Mouse (Mus musculus) layer of hippocampus, postnatal 25 days (tissue): ENCODE measurements around the gene Commd3. TPM values are rescaled to one million over a fixed set of nuclear protein-coding genes. Genes with fewer than 3 reads are reported as not detected.

Experiments used
- DNase-seq, 2 experiments: peaks; one replicate each; pipeline ENCODE4 v3.0.0; 2022; ENCODE audit warnings: mixed read lengths in 2 of 2, low spot score in 1 of 2; ENCODE audit errors: extremely low spot score in 1 of 2
- total RNA-seq, 2 experiments: library from RNA; stranded (reverse); gene quantifications; 2 replicates each; pipeline ENCODE4 v1.2.3; 2021

Commd3 gene
- total RNA-seq, result 100 to 1,000 TPM; 104 to 110 TPM

DNA sequence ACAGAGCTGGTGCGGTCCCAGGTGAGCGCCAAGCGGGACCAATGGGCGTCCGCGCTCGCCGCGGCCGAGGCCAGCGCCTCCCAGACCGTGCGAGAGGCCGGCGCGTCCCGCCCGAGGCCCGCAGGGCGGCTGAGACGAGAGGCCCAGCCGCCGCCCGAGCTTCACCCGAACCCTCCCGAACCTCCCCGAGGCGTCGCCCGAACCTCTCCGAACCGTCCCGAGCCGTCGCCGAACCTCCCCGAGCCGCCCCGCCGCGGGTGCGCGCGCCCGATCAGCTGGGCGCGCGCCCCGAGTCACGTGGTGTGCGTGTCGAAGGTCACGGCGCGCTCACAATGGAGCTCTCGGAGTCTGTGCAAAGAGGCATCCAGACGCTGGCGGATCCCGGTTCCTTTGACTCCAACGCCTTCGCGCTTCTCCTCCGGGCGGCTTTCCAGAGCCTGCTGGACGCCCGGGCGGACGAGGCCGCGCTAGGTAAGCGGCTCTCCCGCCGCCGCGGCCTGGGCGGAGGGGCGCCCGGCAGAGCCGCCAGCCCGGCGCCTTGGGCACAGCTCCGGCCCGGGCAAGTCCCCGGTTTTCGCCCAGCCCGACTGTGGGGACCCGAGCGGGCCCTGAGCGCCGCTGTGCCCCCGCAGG is at the start of gene Commd3:
Gene Commd3 (plus strand): TSS at position 252 of the 633 bp plus-strand sequence.
- peak; percentile 97 to 100 for DNase-seq

DNA sequence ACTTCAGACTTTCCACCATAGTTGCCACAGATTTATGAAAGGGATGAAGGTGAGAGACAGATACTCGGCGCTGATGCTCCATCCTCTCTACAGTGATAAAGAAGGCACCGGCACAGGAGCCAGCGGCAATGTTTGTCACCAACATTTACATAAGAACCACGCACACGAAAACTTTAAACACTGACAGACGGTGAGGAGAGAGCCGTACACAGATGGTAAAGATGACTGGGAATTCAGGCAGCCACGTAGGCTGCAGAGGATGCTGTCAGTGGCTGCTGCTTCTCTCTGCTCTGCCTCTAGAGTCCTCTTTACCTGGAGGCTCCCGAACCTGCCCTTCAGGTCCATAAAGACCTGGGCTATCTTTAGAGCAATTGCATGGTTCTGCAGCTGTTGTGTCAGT is 49.0 kb upstream of the Commd3 start:
- DNase-seq, result no peak

DNA sequence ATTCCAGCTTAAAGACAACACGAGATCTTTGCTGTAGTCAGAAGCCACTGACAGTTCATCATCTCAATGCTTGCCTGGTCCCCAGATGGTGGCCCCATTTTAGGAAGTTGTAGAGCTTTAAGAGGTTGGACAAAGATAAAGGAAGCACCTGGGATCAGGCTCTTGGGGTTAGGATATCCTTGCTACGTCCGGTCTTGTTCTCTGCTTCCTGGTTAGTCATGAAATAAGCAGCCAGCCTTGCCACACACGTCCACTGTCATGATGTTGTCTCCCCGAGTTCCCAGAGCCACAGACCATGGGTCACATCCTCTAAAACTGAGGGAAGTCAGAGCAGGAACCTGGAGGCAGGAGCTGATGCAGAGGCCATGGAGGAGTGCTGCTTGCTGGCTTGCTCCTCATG is 41.6 kb upstream of the Commd3 start:
- DNase-seq, result no peak

DNA sequence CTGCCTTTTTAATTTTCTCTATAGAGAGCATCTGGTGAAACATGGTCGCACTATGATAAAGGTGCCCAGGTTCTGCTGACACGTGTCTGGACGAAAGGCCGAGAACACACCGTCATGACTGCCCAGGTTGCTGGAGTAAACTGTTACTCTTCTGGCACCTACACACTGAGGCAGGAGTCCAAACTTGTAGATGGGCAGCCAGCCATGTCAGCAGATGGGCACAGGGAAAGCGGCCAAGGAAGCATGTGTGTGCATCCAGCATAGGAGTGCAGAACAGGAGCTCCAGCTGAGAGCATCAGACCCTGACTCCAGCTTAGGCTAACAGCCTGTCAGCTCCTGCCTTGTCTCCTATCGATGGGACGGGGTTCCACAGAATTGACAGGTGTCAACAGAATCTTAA is 37.1 kb upstream of the Commd3 start:
- peak; percentile 79 to 81 for DNase-seq

DNA sequence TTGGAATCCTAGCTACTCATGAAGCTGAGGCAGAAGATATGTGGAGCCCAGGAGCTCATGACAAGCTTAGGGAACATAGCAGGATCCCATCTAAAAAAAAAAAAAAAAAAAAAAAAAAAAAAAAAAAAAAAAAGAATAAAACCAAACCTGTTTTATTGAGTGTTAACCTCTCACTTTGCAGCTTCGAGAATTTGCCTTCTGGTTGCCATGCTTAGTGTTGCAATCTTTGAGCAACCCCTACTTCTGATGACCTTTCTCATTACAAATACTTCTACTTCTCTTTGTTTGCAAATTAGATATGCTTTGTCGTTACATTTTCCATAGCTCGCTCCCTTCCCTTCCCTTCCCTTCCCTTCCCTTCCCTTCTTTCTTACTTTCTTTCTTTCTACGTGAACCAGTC is 23.6 kb upstream of the Commd3 start:
- no peak for DNase-seq

DNA sequence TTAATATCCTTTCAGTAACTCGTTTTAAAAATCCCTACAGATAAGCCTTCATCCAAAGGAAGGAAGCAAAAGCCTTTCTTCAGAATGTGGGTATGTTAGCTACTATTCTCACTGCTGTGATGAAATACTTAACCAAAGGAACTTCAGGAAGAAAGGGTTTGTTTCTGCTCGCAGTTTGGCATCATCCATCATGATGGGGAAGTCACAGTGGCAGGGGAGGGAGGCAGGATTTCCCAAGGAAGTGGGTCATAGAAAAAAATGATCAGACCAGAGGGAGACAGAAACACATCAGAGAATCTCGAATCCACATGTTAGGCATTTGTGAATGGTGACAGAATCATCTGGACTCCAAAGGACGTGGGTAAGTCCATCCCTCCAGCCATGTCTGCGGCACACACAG is 17.4 kb upstream of the Commd3 start:
- no peak for DNase-seq

DNA sequence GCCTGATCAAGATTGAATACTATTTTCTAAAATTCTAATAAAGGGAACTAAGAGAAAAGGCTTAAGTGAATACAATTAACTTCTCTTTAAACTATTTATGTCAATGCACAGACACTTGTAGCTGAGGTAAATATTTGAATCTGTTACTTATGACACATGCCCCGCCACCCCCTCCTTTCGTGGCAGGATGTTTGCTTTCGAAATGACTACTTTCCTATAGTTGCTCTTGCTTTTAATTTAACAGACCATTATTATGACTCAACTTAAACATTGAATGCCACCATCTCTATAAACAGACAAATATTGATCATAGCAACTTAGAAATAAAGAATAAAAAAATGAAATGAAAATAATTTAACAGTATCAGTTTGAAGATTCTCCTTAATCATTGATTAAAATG is 8.2 kb upstream of the Commd3 start:
- DNase-seq, result no peak

DNA sequence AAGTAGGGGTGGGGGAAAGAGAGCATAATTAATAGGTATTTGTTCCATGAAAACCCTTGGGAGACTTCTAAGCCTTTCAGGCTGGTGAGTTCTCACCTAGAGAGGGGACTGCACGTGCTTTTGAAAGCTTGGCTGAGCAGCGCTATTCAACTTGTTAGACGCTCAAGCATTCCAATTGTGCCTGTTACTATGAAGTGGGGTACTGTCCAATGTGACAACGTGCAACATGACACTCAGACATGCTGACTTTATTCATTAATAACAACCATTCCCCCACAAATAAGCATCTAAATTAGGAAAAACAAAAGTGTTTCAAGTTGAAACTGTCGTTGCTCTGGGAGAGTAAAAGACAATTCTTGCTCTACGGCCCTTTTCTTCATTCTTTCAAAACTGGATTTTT is 1.1 kb upstream of the Commd3 start:
- DNase-seq, result no peak

DNA sequence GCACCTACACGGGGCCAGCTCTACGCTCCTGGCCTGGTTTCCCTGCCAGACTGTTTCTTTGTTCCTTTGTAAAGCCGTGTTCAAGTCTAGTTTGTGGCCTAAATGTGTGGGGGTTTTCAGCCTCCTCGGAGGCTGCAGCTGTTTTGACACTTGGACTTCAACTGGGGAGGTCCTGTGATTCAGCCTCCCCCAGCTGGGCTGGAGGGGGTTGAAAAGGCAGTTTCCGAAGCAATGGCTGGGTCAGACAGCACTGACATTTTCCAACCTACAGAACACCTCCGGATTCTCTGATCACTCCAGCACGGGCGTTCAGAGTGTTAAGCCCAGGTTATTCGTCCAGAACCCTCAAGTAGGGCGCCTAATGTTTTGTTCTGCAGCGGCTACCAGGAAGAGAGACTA is 581 bp downstream of the Commd3 start:
- DNase-seq, result no peak

DNA sequence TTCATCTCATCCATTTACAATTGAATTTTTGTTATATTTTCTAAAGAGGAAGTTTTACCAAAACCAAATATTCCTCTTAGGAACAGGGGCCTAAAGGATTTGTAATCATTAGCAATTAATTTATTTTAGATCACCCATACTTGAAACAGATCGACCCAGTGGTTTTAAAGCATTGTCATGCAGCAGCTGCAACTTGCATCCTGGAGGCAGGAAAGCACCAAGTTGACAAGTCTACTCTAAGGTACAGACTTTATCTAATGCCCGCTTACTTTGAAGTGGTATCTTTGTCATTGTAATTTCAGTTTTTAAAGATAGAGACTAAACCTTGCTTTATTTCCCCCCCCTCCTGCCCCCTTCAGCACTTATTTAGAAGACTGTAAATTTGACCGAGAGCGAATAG is 1.6 kb downstream of the Commd3 start:
- DNase-seq, result no peak

DNA sequence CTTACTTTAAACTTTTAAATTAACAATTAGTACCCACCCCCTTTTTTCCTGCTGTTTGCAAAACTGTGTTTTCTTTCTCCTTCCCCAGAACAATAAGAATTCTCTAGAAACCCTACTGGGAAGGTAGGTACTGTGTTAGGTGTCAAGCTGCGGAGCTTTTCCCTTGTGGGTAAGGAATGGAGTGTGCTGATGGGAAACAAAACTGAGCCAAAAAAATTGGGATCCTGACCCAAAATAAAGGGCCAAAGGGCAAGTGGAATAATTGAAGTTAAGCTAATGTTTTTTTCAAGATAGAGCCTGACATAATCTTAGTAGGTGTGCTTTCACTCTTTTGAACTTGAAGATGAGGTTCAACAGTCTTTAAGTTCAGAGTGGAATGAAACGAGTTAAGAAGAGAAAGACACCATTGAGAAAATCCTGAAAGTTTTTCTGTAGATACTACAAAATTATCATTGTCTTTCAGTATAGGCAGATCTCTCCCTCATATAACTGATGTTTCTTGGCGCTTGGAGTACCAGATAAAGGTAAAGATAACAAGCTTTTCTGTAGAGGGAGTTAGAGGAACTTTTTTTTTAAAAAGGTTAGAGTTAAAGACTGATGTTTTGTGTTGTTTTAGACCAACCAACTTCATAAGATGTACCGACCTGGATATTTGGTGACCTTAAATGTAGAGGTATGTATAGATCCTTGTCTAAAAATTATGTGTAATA is 2.2 kb downstream of the Commd3 start:
- DNase-seq, result no peak

DNA sequence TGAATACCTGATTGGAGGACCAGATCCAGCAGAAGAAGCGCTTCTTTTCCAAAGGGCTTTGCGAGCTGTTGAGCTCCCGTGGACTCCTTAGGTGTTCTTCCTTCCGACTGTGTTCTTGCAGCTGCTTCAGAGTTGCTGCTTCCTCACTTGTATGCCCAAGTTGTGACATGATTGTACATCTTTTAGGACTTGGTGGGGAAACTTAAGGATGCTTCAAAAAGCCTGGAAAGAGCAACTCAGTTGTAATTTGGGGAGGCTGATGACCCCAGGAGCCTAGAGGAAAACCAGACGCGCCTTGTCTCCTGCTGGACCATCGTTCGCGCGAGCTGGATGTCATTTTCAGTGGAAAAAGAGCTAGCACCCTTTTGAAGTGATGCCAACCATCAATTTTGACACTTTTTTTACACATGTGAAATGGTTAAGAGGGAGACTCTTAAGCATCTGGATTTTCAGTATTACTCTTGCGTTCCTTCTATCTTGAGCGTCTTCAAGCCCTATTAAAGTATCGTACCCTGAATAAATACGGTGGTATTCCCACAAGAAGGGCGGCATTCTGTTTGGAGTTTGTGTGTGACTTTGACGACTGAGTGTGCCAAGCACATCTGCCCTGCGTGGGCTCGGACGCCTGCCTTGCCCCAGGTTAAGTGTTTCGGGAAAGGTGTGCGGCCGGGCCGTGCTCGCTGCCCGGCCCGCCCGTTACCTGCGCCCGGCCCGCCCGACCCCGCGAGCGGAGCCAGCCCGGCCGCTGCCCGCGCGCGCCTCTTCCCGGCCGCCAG is 3.7 kb downstream of the Commd3 start:
- DNase-seq, result no peak

DNA sequence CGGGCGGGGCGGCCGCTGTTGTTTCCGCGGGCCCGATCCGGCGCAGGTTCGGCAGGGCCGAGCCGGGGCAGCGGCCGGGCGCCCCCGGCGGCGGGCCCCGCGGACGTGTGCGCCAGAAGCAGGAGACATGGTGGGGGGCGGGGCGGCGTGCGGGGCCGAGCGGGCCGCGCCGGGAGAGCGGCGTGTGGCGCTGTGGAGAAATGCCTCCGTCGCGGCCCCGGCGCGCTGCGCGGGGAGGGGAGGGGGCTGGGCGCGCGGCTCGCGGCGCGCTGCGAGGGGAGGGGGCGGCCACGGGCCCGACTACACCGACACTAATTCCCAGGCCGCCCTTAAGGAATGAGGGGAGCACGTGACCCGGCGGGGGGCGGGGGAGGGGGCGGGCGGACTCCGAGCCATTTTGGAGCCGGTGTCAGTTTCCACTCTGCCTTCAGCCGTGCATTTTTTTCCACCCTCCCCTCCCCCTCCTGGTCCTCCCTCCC is 4.3 kb downstream of the Commd3 start:
- peak; percentile 59 to 64 for DNase-seq

DNA sequence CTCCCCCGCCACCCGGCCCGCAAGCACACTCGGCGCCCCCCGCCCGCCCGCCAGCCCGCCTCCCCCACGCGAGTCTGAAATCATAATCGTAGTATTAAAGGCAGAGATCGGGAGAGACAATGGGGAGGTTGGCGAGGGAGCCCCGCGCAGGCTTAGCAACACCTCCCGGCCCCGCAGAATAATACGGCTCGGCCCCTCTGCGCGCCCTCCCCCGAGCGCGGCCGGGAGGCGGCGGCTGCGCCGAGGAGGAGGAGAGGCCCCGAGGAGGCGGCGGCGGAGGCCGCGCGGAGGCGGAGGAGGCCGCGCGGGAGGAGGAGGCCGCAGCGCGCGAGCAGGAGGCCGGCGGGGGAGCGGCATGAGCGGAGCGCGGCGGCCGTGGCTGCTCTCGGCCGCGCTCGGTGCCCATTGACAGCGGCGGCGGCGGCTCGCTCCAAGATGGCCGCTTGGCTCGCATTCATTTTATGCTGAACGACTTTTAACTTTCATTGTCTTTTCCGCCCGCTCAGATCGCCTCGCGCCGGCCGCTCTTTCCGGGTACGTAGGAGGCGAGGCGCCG is 4.8 kb downstream of the Commd3 start, which contains the start of gene Bmi1:
Gene Bmi1 (plus strand): TSS at position 83 of the 556 bp plus-strand sequence.
- DNase-seq, result peak; percentile 43 to 67

DNA sequence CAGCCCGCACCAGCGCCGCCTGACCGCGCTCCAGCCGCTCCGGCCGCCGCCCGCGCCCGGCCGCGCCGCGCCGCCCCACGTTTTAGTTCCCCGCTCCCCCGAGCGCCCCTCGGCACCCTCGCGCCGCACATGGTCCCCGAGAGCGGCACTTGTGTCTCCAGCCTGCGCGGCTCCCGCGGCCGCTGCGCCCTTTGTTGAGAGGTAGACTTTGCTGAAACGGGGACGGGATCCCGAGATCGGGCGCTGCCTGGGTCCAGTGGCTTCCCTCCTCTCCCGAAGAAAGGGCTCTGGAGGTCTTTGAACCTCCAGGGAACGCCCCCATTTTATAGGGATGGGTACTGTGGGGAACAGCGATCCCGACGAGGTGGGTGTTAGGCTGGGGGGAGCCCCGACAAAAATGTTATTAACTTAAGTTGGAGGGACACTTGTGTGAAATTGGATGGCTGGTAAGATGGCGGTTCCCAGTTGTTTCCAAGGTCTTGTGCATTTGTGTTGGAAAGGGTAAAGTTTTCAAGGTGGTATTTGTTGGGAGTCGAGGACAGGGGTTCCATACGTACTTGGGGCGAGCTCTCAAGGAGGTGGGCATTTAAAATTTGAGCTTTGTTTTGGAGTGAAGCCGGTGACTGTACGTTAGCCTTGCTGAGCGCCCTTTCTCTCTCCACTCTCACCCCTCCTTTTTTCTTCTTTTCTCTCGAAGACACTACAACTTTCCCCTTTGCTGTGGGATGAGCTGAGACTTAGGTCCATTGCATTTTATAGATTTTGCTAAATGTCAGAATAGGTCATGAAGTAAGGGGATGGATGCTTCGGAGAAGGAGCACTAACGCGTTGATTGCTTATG is 5.7 kb downstream of the Commd3 start:
- DNase-seq, result peak; percentile 42 to 52

DNA sequence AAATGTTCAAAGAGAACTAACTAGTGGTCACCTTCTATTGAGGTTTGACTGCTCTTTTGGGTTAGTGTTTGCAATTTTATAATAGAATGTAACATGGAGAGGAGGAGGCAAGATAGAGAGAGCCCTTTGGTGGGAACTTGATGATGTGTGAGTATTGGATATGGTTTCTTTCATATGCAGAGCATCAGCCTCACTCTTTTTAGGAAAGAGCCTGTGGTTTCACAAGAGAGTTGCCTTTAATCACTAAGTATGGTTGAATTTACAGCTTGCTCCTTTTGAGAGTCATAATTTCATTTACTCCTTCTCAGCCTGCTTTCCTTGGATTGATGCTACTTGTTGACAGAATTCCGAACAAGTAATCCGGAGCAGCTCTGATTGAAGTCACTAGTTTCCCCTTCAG is 7.5 kb downstream of the Commd3 start:
- no peak for DNase-seq

DNA sequence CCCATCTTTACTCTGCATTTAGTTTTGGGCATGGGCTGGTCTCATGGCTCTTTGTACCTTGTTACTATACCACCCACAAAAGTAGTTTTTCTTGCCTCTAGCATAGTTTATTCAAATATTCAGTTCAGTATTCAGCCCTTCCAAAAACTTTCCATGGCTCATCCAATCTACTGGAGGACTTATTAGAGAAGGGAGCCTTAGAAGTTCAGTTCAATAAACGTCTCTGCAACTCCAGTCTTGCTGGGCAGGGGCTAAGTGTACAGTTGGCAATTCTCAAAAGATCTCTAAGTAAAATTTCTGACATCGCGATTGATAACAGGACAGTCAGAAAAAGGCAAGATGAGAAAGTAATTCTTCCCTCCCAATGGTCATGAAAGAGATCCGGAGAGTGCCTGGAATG is 8.3 kb downstream of the Commd3 start:
- no peak for DNase-seq

DNA sequence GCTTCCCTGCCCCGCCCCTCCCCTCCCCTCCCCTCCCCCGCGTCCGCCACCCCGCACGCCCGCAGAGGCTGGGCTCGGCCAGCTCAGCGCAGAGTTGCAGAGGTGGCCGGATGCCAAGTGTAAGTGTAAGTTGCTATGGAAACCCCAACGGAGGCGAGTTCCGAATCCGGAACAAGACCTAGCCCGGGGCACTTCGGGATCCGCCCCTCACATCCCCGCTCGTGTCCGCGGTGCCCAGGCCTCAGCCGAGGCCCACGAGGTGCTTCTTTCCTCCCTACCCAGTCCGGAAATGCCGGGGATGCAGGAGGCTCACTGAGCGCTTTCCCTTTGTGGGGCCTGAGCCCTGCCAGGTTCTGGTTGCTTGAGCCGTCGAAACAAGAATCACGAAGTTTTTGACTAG is 8.8 kb downstream of the Commd3 start:
- DNase-seq, result no peak

DNA sequence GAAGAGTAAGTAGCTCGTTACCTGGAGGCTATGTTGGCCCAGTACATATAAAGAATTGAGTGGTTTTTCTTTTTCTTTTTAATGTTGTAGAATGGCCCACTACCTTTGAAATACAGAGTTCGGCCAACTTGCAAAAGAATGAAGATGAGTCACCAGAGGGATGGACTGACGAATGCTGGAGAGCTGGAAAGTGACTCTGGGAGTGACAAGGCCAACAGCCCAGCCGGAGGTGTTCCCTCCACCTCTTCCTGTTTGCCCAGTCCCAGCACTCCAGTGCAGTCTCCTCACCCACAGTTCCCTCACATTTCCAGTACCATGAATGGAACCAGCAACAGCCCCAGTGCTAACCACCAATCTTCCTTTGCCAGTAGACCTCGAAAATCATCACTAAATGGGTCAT is 11.9 kb downstream of the Commd3 start:
- DNase-seq, result no peak

DNA sequence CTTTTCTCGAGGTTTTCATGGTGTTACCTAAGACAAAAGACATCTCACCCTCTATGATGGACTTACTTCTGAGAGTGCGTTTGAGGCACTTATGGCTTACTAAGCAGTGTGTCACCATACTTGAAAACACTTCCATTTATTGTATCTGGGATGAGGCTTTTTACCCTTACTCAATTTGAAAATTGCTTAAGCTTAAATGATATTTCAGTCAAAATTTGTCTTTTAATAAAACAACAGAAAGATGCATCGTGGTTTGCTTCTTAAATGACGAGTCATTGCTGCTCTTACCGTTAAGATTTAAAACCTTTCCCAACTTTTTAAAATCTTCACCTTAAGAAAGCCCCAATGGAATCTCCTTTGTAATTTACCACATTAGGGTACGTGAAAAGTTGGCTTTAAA is 14.2 kb downstream of the Commd3 start:
- no peak for DNase-seq
